Mouse (Mus musculus) neural tube, embryonic 12.5 days (tissue): ENCODE data around the gene Sirpb1b. TPM values are rescaled to one million over a fixed set of nuclear protein-coding genes. Genes with fewer than 3 reads are reported as not detected.

ENCODE experiments used
- polyA plus RNA-seq: library from polyadenylated mRNA; unstranded; fragments of >200 nt; fragmentation: Nextera tagmentation; extraction: Ambion mirVana; gene quantifications from 2 replicates; pipeline ENCODE4 v1.2.1, GENCODE M21; 2016

Gene Sirpb1b
- polyA plus RNA-seq, 1 experiment from 2014 or later, result not detected

Other genes with a start within 250 kb of the Sirpb1b start
- not detected in 2 replicates for gene Gm9733, start 242.8 kb downstream of the Sirpb1b start, polyA plus RNA-seq
- gene Sirpb1a, start 148.5 kb downstream of the Sirpb1b start, polyA plus RNA-seq, result not detected in 2 replicates